Mouse (Mus musculus) ES-Bruce4 (cell line): ENCODE measurements around the gene Cobll1. TPM values are rescaled to one million over a fixed set of nuclear protein-coding genes. Genes with fewer than 3 reads are reported as not detected.

Source experiments
- H3K27ac ChIP-seq: 2 replicates; pipeline ENCODE4 v1.5.1; 2012; ENCODE audit warnings: low read length, inconsistent platforms; ENCODE audit not compliant: insufficient read depth
- H3K27me3 ChIP-seq: 2 replicates; pipeline ENCODE4 v1.6.1; 2012; ENCODE audit warnings: mild to moderate bottlenecking, low read length, inconsistent platforms; ENCODE audit not compliant: control insufficient read depth, poor library complexity, insufficient read depth, severe bottlenecking
- H3K36me3 ChIP-seq: 2 replicates; pipeline ENCODE4 v1.6.1; 2012; ENCODE audit warnings: inconsistent platforms, mild to moderate bottlenecking, low read length, moderate library complexity; ENCODE audit not compliant: control insufficient read depth, poor library complexity, insufficient read depth, severe bottlenecking
- H3K4me1 ChIP-seq: one replicate; pipeline ENCODE4 v1.8.1; 2011; ENCODE audit warnings: low read length; ENCODE audit not compliant: control insufficient read depth, insufficient read depth
- H3K4me3 ChIP-seq: 2 replicates; pipeline ENCODE4 v1.5.1; 2011; ENCODE audit warnings: low read depth, mild to moderate bottlenecking, low read length
- H3K9ac ChIP-seq: 2 replicates; pipeline ENCODE4 v1.6.1; 2012; ENCODE audit warnings: low read depth, mild to moderate bottlenecking, inconsistent platforms; ENCODE audit not compliant: poor library complexity, severe bottlenecking
- H3K9me3 ChIP-seq: replicated peaks from 2 replicates; pipeline ENCODE4 v1.6.1; 2012; ENCODE audit warnings: mild to moderate bottlenecking, low read length, inconsistent platforms; ENCODE audit not compliant: control insufficient read depth, poor library complexity, insufficient read depth, severe bottlenecking
- CTCF ChIP-seq: IDR thresholded peaks from one replicate; pipeline ENCODE4 v1.8.1; 2011; ENCODE audit warnings: low read depth, low read length
- EP300 ChIP-seq: IDR thresholded peaks from 2 replicates; pipeline ENCODE4 v1.6.1; 2011; ENCODE audit warnings: low read depth, low read length; ENCODE audit not compliant: insufficient read depth
- POLR2A ChIP-seq: IDR thresholded peaks from one replicate; pipeline ENCODE4 v1.8.1; 2011; ENCODE audit warnings: low read length; ENCODE audit not compliant: insufficient read depth
- polyA plus RNA-seq: library from polyadenylated mRNA; stranded (reverse); fragments of >200 nt; gene quantifications from 2 replicates; pipeline ENCODE4 v1.2.4, GENCODE M21; 2011; ENCODE audit warnings: low read depth; ENCODE audit not compliant: missing spikeins, insufficient read depth, insufficient read length

Cobll1 gene
- polyA plus RNA-seq, 1 experiment: 7.4 TPM

GRCm38 (mm10) chr2:65220563-65220962 is 18.6 kb downstream of the Cobll1 start:
- H3K36me3 ChIP-seq: no peaks in the 10 kb centered on the region
- no peaks in the 10 kb centered on the region for H3K4me1 ChIP-seq
- H3K4me3 ChIP-seq: no peak overlapping the region
- no peaks in the 10 kb centered on the region for H3K27me3 ChIP-seq
- no peaks in the 10 kb centered on the region for H3K9me3 ChIP-seq
- no peak for TF ChIP-seq EP300
- no peak for TF ChIP-seq POLR2A
- TF ChIP-seq CTCF: no peak
- H3K27ac ChIP-seq: no peak overlapping the region
- H3K9ac ChIP-seq: no peak overlapping the region

GRCm38 (mm10) chr2:65219375-65220135 is 19.6 kb downstream of the Cobll1 start:
- no peak overlapping the region for H3K9ac ChIP-seq
- H3K36me3 ChIP-seq: no peaks in the 10 kb centered on the region
- TF ChIP-seq CTCF: no peak
- no peak for TF ChIP-seq POLR2A
- TF ChIP-seq EP300: no peak
- no peaks in the 10 kb centered on the region for H3K9me3 ChIP-seq
- H3K4me3 ChIP-seq: no peak overlapping the region
- no peaks in the 10 kb centered on the region for H3K27me3 ChIP-seq
- no peak overlapping the region for H3K27ac ChIP-seq
- H3K4me1 ChIP-seq: no peaks in the 10 kb centered on the region

- no peak for TF ChIP-seq EP300
- TF ChIP-seq POLR2A: no peak
- TF ChIP-seq CTCF: no peak
- H3K27ac ChIP-seq: no peak overlapping the region
These were observed 20.9 kb downstream of the Cobll1 start for GRCm38 (mm10) chr2:65218318-65218717.

GRCm38 (mm10) chr2:65217677-65218076 is 21.5 kb downstream of the Cobll1 start:
- Histone ChIP-seq H3K4me3 (no peak overlapping the region), H3K36me3 (no peaks in the 10 kb centered on the region), H3K27me3 (no peaks in the 10 kb centered on the region), H3K9me3 (no peaks in the 10 kb centered on the region), H3K27ac (no peak overlapping the region), H3K9ac (no peak overlapping the region), H3K4me1 (no peaks in the 10 kb centered on the region)
- TF ChIP-seq POLR2A: no peak

More at GRCm38 (mm10) chr2:65218318-65218717, 20.9 kb downstream of the Cobll1 start:
- Histone ChIP-seq H3K4me1 (no peaks in the 10 kb centered on the region), H3K27me3 (no peaks in the 10 kb centered on the region), H3K9ac (no peak overlapping the region), H3K36me3 (no peaks in the 10 kb centered on the region), H3K9me3 (no peaks in the 10 kb centered on the region), H3K4me3 (no peak overlapping the region)

GRCm38 (mm10) chr2:65216163-65216562 is 23.0 kb downstream of the Cobll1 start:
- Histone ChIP-seq H3K36me3 (no peaks in the 10 kb centered on the region), H3K4me3 (no peak overlapping the region), H3K4me1 (no peaks in the 10 kb centered on the region), H3K9ac (no peak overlapping the region), H3K27me3 (no peaks in the 10 kb centered on the region), H3K27ac (no peak overlapping the region), H3K9me3 (no peaks in the 10 kb centered on the region)
- TF ChIP-seq POLR2A (no peak), EP300 (no peak), CTCF (no peak)

- no peak overlapping the region for H3K4me3 ChIP-seq
- no peak overlapping the region for H3K9ac ChIP-seq
- no peaks in the 10 kb centered on the region for H3K27me3 ChIP-seq
- no peaks in the 10 kb centered on the region for H3K9me3 ChIP-seq
- H3K4me1 ChIP-seq: no peaks in the 10 kb centered on the region
- no peak overlapping the region for H3K27ac ChIP-seq
- H3K36me3 ChIP-seq: no peaks in the 10 kb centered on the region
- TF ChIP-seq EP300 (no peak), POLR2A (no peak), CTCF (no peak)
These were observed 24.6 kb downstream of the Cobll1 start for GRCm38 (mm10) chr2:65214556-65214955.
